Mouse (Mus musculus) liver, embryonic 15.5 days (tissue): ENCODE measurements around the gene Nckap5l. TPM values are rescaled to one million over a fixed set of nuclear protein-coding genes. Genes with fewer than 3 reads are reported as not detected.

ENCODE experiments used
- ATAC-seq: fragments of 200-750 bp; cut with Nextera tagmentation; 2 replicates; pipeline ENCODE4 v1.8.0; 2017; ENCODE audit warnings: moderate number of reproducible peaks, mild to moderate bottlenecking, moderate library complexity; ENCODE audit not compliant: insufficient read depth
- H3K27ac ChIP-seq: fragments of 300-500 bp; sonication (generic); replicated peaks from 2 replicates; pipeline ENCODE4 v1.5.1; 2015; ENCODE audit warnings: mild to moderate bottlenecking, inconsistent platforms
- H3K27me3 ChIP-seq: fragments of 300-500 bp; sonication (generic); 2 replicates; pipeline ENCODE4 v1.6.1; 2015; ENCODE audit warnings: mild to moderate bottlenecking, inconsistent platforms
- H3K36me3 ChIP-seq: fragments of 300-500 bp; sonication (generic); replicated peaks from 2 replicates; pipeline ENCODE4 v1.6.1; 2015; ENCODE audit warnings: moderate library complexity, mild to moderate bottlenecking, inconsistent platforms
- H3K4me1 ChIP-seq: fragments of 300-500 bp; sonication (generic); replicated peaks from 2 replicates; pipeline ENCODE4 v1.6.1; 2015; ENCODE audit warnings: inconsistent platforms
- H3K4me2 ChIP-seq: fragments of 300-500 bp; sonication (generic); 2 replicates; pipeline ENCODE4 v1.6.1; 2015; ENCODE audit warnings: moderate library complexity, mild to moderate bottlenecking, inconsistent platforms
- H3K4me3 ChIP-seq: fragments of 300-500 bp; sonication (generic); replicated peaks from 2 replicates; pipeline ENCODE4 v1.5.1; 2015; ENCODE audit warnings: mild to moderate bottlenecking, inconsistent platforms
- H3K9ac ChIP-seq: fragments of 300-500 bp; sonication (generic); 2 replicates; pipeline ENCODE4 v1.6.1; 2015; ENCODE audit warnings: moderate library complexity, mild to moderate bottlenecking, inconsistent platforms
- H3K9me3 ChIP-seq: fragments of 300-500 bp; sonication (generic); replicated peaks from 2 replicates; pipeline ENCODE4 v1.6.1; 2016; ENCODE audit warnings: inconsistent platforms
- WGBS: fragments of 180-500 bp; shearing (Covaris S2); methylation state at CpG from one replicate; pipeline ENCODE4 v1.1.7; 2015; ENCODE audit warnings: mixed read lengths; ENCODE audit not compliant: insufficient replicate concordance; 5-methylcytosine and 5-hydroxymethylcytosine counted together
- polyA plus RNA-seq: library from polyadenylated mRNA; unstranded; fragments of >200 nt; fragmentation: Nextera tagmentation; extraction: Ambion mirVana; gene quantifications from 2 replicates; pipeline ENCODE4 v1.2.1, GENCODE M21; 2015

Gene Nckap5l
- polyA plus RNA-seq, 1 experiment from 2014 or later: 0.92 TPM

GRCm38 (mm10) chr15:99469736-99470135 lies 12.2 kb upstream of the Nckap5l start:
- Histone ChIP-seq H3K9ac (no peak overlapping the region), H3K4me1 (peaks cover 22% of the 10 kb centered on the region), H3K4me3 (no peak overlapping the region), H3K27me3 (no peaks in the 10 kb centered on the region), H3K36me3 (peaks cover 3% of the 10 kb centered on the region; the same call in 1 of the 2 replicates), H3K4me2 (no peak overlapping the region; the same call in 1 of the 2 replicates), H3K9me3 (no peaks in the 10 kb centered on the region), H3K27ac (no peak overlapping the region)
- ATAC-seq: no peak
- WGBS: 70% methylated on average over 4 of the region's 4 CpGs

GRCm38 (mm10) chr15:99469067-99469466 lies 11.5 kb upstream of the Nckap5l start:
- Histone ChIP-seq H3K36me3 (peaks cover 3% of the 10 kb centered on the region; the same call in 1 of the 2 replicates), H3K27ac (no peak overlapping the region), H3K4me2 (no peak overlapping the region), H3K4me3 (no peak overlapping the region), H3K9me3 (no peaks in the 10 kb centered on the region), H3K27me3 (no peaks in the 10 kb centered on the region), H3K4me1 (peaks cover 15% of the 10 kb centered on the region), H3K9ac (no peak overlapping the region)
- ATAC-seq: no peak
- 29% methylated on average over 3 of the region's 3 CpGs for WGBS

DNA sequence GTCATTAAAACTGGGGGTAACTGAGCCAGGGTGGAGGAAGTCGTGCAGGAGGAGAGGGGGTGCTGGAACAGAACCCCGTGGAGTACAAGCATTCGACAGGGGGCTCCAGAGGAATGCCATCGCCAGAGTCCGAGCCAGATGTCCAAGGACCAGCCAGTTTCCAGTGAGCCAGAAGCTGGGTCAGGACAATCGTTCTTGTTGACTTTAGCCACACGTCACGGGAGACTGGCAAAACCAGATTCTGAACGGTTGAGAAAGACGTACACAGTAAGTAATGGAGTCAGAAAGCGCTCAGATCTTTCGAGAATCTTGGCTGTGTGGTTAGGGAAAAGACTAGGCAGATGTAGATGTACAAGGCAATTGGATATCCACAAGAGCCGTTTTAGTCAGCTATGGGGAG lies 5.6 kb upstream of the Nckap5l start:
- 67% methylated on average over 13 of the region's 13 CpGs for WGBS
- no peak overlapping the region for H3K9ac ChIP-seq
- H3K4me2 ChIP-seq: no peak overlapping the region
- H3K27ac ChIP-seq: no peak overlapping the region
- H3K4me1 ChIP-seq: peaks cover 6% of the 10 kb centered on the region; the same call in 1 of the 2 replicates
- H3K27me3 ChIP-seq: no peaks in the 10 kb centered on the region
- H3K4me3 ChIP-seq: no peak overlapping the region
- H3K9me3 ChIP-seq: no peaks in the 10 kb centered on the region
- no peak for ATAC-seq
- H3K36me3 ChIP-seq: no peaks in the 10 kb centered on the region

GRCm38 (mm10) chr15:99456963-99457605 lies 464 bp downstream of the Nckap5l start:
- H3K36me3 ChIP-seq: no peaks in the 10 kb centered on the region
- WGBS: under 1% methylated on average over 42 of the region's 43 CpGs
- H3K9me3 ChIP-seq: no peaks in the 10 kb centered on the region
- peak; percentile 23 for ATAC-seq
- 0 out of 2 replicates have a peak overlapping the region, but pooled peaks have one; percentile 0 for H3K27ac ChIP-seq
- peaks cover 22% of the 10 kb centered on the region for H3K4me1 ChIP-seq
- peak overlapping the region; percentile 58; the same call in 1 of the 2 replicates for H3K9ac ChIP-seq
- H3K4me2 ChIP-seq: peak overlapping the region; percentile 89
- peaks cover 13% of the 10 kb centered on the region for H3K27me3 ChIP-seq
- peak overlapping the region; percentile 68 for H3K4me3 ChIP-seq

DNA sequence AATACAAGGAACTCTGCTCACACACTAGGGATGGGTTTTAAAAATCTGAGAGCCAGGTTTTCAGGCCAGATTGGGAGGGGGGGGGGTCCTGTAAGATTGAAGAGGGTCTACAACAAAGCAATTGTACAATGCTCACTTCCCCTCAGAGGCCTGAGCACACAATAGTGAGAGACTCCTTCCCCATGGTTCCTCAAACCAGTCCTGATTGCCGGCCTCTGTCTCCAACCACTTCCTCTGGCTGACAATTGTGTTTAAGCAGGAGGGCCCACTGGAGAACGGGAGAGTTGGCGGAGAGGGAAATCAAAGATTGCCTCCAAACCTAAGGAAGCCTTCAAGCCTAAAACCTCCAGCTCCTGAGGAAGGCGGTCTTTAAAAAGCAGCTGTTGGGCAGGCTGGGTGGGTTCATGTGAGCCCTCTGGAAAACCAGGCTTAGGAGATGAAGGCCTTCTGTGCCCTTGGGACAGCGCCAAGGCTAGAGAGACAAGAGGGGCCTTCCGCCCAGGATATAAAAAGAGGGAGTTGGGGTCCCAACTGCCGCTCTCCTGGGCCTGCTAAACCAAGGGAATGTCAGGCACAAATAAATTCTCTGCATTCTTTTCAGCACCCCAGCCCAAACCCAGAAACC lies 1.1 kb downstream of the Nckap5l start:
- Histone ChIP-seq H3K4me1 (peaks cover 22% of the 10 kb centered on the region), H3K4me3 (peak overlapping the region; percentile 68), H3K9ac (no peak overlapping the region), H3K27me3 (peaks cover 13% of the 10 kb centered on the region), H3K27ac (0 out of 2 replicates have a peak overlapping the region, but pooled peaks have one; percentile 0), H3K36me3 (no peaks in the 10 kb centered on the region), H3K9me3 (no peaks in the 10 kb centered on the region), H3K4me2 (peak overlapping the region; percentile 89)
- WGBS: 25% methylated on average over 7 of the region's 7 CpGs
- ATAC-seq: no peak

DNA sequence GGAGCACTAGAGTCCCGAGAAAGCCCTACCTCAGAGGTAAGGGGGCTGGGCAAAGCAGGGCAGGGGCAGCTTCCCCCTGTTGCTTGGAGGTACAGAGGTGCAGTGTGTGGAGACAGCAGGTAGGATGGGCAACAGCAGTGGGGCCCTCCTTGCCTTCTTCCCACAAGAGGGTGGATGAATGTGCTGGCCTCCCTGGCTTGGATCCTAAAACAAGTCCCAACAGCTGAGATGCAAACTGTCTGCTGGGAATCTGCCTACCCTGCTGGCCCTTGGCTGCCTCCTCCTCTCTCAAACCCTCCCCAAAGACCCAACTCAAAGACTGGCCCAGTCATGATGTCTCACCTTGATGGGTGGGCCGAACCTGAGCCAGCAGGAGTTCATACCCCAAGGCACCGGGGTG lies 2.1 kb downstream of the Nckap5l start:
- Histone ChIP-seq H3K4me2 (no peak overlapping the region), H3K27me3 (peaks cover 13% of the 10 kb centered on the region), H3K27ac (no peak overlapping the region), H3K36me3 (no peaks in the 10 kb centered on the region), H3K9ac (no peak overlapping the region), H3K4me3 (no peak overlapping the region), H3K4me1 (peaks cover 26% of the 10 kb centered on the region), H3K9me3 (no peaks in the 10 kb centered on the region)
- 76% methylated on average over 3 of the region's 3 CpGs for WGBS
- ATAC-seq: no peak

DNA sequence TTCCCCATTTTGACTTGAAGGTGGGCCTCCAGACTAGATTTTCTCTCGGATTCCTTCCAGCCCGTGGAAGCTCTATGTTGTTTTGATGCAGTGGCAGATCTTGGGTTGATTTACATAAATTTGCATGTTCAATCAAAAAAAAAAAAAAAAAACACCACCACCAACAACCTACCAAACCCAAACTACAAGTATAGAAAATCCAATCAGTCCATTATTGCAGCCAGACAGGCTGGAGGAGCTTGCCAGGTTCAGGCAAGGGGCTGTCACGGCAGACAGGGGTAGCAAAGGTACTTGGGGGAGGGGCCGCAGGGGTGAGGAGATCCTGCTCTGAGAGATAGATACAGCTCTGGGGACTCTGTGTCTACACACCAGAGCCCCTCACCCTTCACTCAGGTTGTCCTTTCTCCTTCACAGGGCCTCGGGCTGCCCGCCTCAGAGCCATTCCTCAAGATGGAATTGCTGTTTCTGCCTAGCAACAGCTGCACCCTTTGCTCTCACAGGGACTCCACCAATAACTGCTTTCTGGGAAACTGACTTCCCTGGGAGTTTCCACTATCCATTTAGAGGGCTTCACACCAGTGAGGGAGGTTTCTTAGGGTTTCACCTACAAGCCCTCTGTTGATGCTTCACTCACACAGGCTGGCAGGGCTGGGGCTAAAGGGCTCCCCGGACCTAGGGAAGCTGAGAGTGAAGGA lies 2.8 kb downstream of the Nckap5l start:
- Histone ChIP-seq H3K36me3 (no peaks in the 10 kb centered on the region), H3K9ac (no peak overlapping the region), H3K27ac (no peak overlapping the region), H3K9me3 (no peaks in the 10 kb centered on the region), H3K4me1 (peaks cover 33% of the 10 kb centered on the region), H3K4me3 (no peak overlapping the region), H3K27me3 (peaks cover 13% of the 10 kb centered on the region), H3K4me2 (no peak overlapping the region)
- WGBS: 59% methylated on average over 7 of the region's 7 CpGs
- ATAC-seq: no peak

GRCm38 (mm10) chr15:99453153-99453900 lies 4.2 kb downstream of the Nckap5l start:
- no peak for ATAC-seq
- H3K4me1 ChIP-seq: peaks cover 42% of the 10 kb centered on the region
- H3K9ac ChIP-seq: no peak overlapping the region
- no peak overlapping the region for H3K27ac ChIP-seq
- no peak overlapping the region for H3K4me3 ChIP-seq
- no peak overlapping the region for H3K4me2 ChIP-seq
- H3K9me3 ChIP-seq: no peaks in the 10 kb centered on the region
- peaks cover 13% of the 10 kb centered on the region for H3K27me3 ChIP-seq
- no peaks in the 10 kb centered on the region for H3K36me3 ChIP-seq
- WGBS: 64% methylated on average over 11 of the region's 11 CpGs

GRCm38 (mm10) chr15:99449751-99450280 lies 7.7 kb downstream of the Nckap5l start:
- H3K9ac ChIP-seq: no peak overlapping the region
- H3K4me2 ChIP-seq: peak overlapping the region; percentile 48
- H3K4me1 ChIP-seq: peaks cover 25% of the 10 kb centered on the region
- 11% methylated on average over 8 of the region's 8 CpGs for WGBS
- H3K36me3 ChIP-seq: no peaks in the 10 kb centered on the region
- H3K4me3 ChIP-seq: no peak overlapping the region
- no peaks in the 10 kb centered on the region for H3K9me3 ChIP-seq
- peak overlapping the region; percentile 35 for H3K27ac ChIP-seq
- no peaks in the 10 kb centered on the region for H3K27me3 ChIP-seq
- peak; percentile 69 for ATAC-seq

DNA sequence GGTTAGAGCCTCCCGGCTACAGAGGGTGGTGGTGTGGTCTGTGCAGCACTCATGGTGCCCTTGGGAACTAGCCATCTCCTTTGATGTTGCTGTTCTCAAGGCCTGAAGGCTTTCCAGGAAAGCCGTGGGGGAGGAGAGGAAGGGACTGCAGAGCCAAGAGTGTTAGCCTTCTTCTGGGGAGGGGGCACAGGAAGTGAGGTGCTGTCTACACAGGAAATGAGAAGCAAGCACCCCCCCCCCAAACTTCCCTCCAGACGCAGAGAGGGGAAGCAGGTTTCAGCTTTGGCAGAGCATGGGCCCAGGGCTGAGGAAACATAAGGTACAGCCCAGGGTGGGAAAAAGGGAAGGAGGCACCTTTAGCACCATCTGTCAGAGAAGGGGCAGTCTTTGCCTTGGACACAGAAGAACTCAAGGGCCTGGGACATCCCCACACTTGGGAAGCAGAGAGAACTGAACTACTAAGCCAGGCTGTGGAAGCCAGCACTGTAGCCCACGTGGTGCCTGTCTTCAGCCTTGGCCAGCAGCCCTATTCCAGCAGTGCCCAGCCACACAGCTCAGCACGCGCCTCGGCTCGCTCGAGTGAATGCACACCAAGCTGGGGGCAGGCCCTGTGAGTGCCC lies 8.3 kb downstream of the Nckap5l start:
- no peak overlapping the region for H3K9ac ChIP-seq
- peak overlapping the region; percentile 48 for H3K4me2 ChIP-seq
- WGBS: 15% methylated on average over 9 of the region's 9 CpGs
- peaks cover 25% of the 10 kb centered on the region for H3K4me1 ChIP-seq
- H3K27me3 ChIP-seq: no peaks in the 10 kb centered on the region
- no peaks in the 10 kb centered on the region for H3K9me3 ChIP-seq
- ATAC-seq: peak; percentile 45
- no peak overlapping the region for H3K4me3 ChIP-seq
- H3K36me3 ChIP-seq: no peaks in the 10 kb centered on the region
- peak overlapping the region; percentile 35 for H3K27ac ChIP-seq
